ENCODE assay signal across 28 mouse cellular contexts in the genomic region with DNA sequence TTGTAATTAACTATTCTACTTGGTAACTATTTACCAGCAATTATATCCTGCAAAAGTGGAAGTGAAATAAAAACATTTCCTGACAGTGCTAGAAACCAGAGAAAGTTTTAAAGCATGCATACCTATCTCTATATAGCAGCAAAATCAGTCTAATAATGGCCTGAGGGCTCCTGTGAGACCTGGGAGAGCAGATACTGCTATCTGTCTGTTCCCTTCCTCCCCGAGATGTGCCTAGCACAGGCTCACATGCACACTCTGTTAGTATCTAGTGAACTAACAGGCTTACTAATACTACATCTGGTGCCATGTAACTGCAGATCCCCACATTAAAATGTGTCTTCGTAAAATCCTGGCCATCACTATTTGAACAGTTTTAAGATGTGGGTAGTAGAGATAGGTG. TPM values are rescaled to one million over a fixed set of nuclear protein-coding genes. Genes with fewer than 3 reads are reported as not detected.
DNase-seq lines count a peak whose midpoint lies in the region; ATAC-seq lines count a peak whose summit lies in the region.
"Had no signal": no experiment of that assay in that cellular context is flagged by ENCODE, and none has a peak within 500 bp of the region (broad histone marks: within the 10 kb centered on the region; RNA-seq: fewer than 3 reads in every experiment).

No protein-coding gene starts in this region.

- no peaks in the 10 kb centered on the region for H3K27me3 ChIP-seq in midbrain, embryonic 11.5 days (ENCODE audit: control insufficient read depth, insufficient read depth, low read length)
- H3K27me3 ChIP-seq in midbrain, embryonic 14.5 days (ENCODE audit: control insufficient read depth, insufficient read depth, low read length): no peaks in the 10 kb centered on the region
- no peaks in the 10 kb centered on the region for H3K27me3 ChIP-seq in liver, embryonic 15.5 days
- no peaks in the 10 kb centered on the region for H3K27me3 ChIP-seq in forebrain, embryonic 16.5 days (replicated peaks; ENCODE audit: control insufficient read depth, insufficient read depth, low read length)
- H3K27me3 ChIP-seq in embryonic facial prominence, embryonic 10.5 days (replicated peaks; ENCODE audit: low read depth, poor library complexity, severe bottlenecking): no peaks in the 10 kb centered on the region
- H3K27me3 ChIP-seq: embryonic facial prominence, embryonic 13.5 days; forebrain, embryonic 12.5 days; forebrain, embryonic 15.5 days; heart, embryonic 12.5 days; heart, embryonic 15.5 days; Patski had no signal

- H3K4me3 ChIP-seq in midbrain, embryonic 11.5 days (ENCODE audit: low read depth, low read length): no peak overlapping the region
- no peak overlapping the region for H3K4me3 ChIP-seq in midbrain, embryonic 14.5 days (replicated peaks; ENCODE audit: low read depth, low read length)
- no peak overlapping the region for H3K4me3 ChIP-seq in liver, embryonic 15.5 days (replicated peaks)
- no peak overlapping the region for H3K4me3 ChIP-seq in forebrain, embryonic 16.5 days (replicated peaks; ENCODE audit: low read length)
- H3K4me3 ChIP-seq in embryonic facial prominence, embryonic 10.5 days: no peak overlapping the region
- H3K4me3 ChIP-seq: embryonic facial prominence, embryonic 13.5 days; erythroblast, embryonic 14.5 days; forebrain, embryonic 12.5 days; forebrain, embryonic 15.5 days; gastrocnemius, adult 2 months; heart, embryonic 12.5 days; heart, embryonic 15.5 days had no signal

- peak; percentile 29 for DNase-seq in heart, adult 11 months
- DNase-seq in heart, postnatal 4 days: no peak
- DNase-seq in midbrain, embryonic 11.5 days (ENCODE audit: low spot score, missing footprints): peak; percentile 72
- DNase-seq in midbrain, embryonic 14.5 days: no peak
- DNase-seq in layer of hippocampus, postnatal 36 days: no peak
- DNase-seq in embryonic facial prominence, embryonic 10.5 days (ENCODE audit: low spot score): no peak
- DNase-seq: adrenal gland, postnatal 10 days; adrenal gland, postnatal 36 days; cerebellum, adult 11 months; cerebellum, adult 2 months; cerebellum, adult 9-11 months; cerebellum, postnatal 25 days; gastrocnemius, adult 2 months; gastrocnemius, postnatal 14 days; heart, adult 18-20 months; heart, postnatal 10 days; heart, postnatal 36 days had no signal

- no peak overlapping the region for H3K27ac ChIP-seq in midbrain, embryonic 11.5 days (ENCODE audit: low read depth, low read length)
- no peak overlapping the region for H3K27ac ChIP-seq in midbrain, embryonic 14.5 days (replicated peaks; ENCODE audit: low read depth, low read length)
- no peak overlapping the region for H3K27ac ChIP-seq in liver, embryonic 15.5 days (replicated peaks)
- H3K27ac ChIP-seq in forebrain, embryonic 16.5 days (ENCODE audit: low read length): no peak overlapping the region
- no peak overlapping the region for H3K27ac ChIP-seq in embryonic facial prominence, embryonic 10.5 days (replicated peaks)
- H3K27ac ChIP-seq: embryonic facial prominence, embryonic 13.5 days; forebrain, embryonic 12.5 days; forebrain, embryonic 15.5 days; gastrocnemius, adult 2 months; heart, embryonic 15.5 days; hindbrain, embryonic 14.5 days; hindbrain, postnatal 0 days had no signal

- H3K4me1 ChIP-seq in midbrain, embryonic 11.5 days (ENCODE audit: control insufficient read depth, insufficient read depth, low read length): no peaks in the 10 kb centered on the region
- no peaks in the 10 kb centered on the region for H3K4me1 ChIP-seq in midbrain, embryonic 14.5 days (ENCODE audit: control insufficient read depth, insufficient read depth, low read length)
- H3K4me1 ChIP-seq in liver, embryonic 15.5 days (replicated peaks): no peaks in the 10 kb centered on the region
- no peaks in the 10 kb centered on the region for H3K4me1 ChIP-seq in forebrain, embryonic 16.5 days (replicated peaks; ENCODE audit: control insufficient read depth, insufficient read depth, low read length)
- H3K4me1 ChIP-seq in embryonic facial prominence, embryonic 10.5 days: no peaks in the 10 kb centered on the region
- H3K4me1 ChIP-seq: embryonic facial prominence, embryonic 13.5 days; forebrain, embryonic 12.5 days; forebrain, embryonic 15.5 days; heart, embryonic 12.5 days; heart, embryonic 15.5 days had no signal

- no peak overlapping the region for H3K9ac ChIP-seq in midbrain, embryonic 11.5 days (ENCODE audit: low read length)
- H3K9ac ChIP-seq in midbrain, embryonic 14.5 days (replicated peaks; ENCODE audit: low read length): no peak overlapping the region
- no peak overlapping the region for H3K9ac ChIP-seq in liver, embryonic 15.5 days
- H3K9ac ChIP-seq in forebrain, embryonic 16.5 days (replicated peaks; ENCODE audit: low read depth, low read length): no peak overlapping the region
- H3K9ac ChIP-seq: embryonic facial prominence, embryonic 13.5 days; forebrain, embryonic 12.5 days; forebrain, embryonic 15.5 days; heart, embryonic 12.5 days; heart, embryonic 15.5 days; hindbrain, embryonic 14.5 days had no signal

- ATAC-seq in midbrain, embryonic 11.5 days (ENCODE audit: low FRiP score): no peak
- no peak for ATAC-seq in midbrain, embryonic 14.5 days (ENCODE audit: low FRiP score, low TSS enrichment)
- peak; percentile 68 for ATAC-seq in liver, embryonic 15.5 days (ENCODE audit: insufficient read depth)
- no peak for ATAC-seq in forebrain, embryonic 16.5 days
- ATAC-seq: forebrain, embryonic 15.5 days; hindbrain, postnatal 0 days; Patski had no signal

- peaks cover 6% of the 10 kb centered on the region; the same call in 1 of the 2 replicates for H3K36me3 ChIP-seq in midbrain, embryonic 11.5 days (ENCODE audit: control insufficient read depth, insufficient read depth, low read length)
- H3K36me3 ChIP-seq in midbrain, embryonic 14.5 days (ENCODE audit: control insufficient read depth, insufficient read depth, low read length): peaks cover 56% of the 10 kb centered on the region
- H3K36me3 ChIP-seq in liver, embryonic 15.5 days (replicated peaks): peaks cover 57% of the 10 kb centered on the region
- H3K36me3 ChIP-seq in forebrain, embryonic 16.5 days (ENCODE audit: control insufficient read depth, insufficient read depth): peaks cover 14% of the 10 kb centered on the region
- H3K36me3 ChIP-seq in embryonic facial prominence, embryonic 10.5 days (replicated peaks): peaks cover 87% of the 10 kb centered on the region

- 91% methylated on average over 2 of the region's 2 CpGs for WGBS in midbrain, embryonic 11.5 days
- 93% methylated on average over 2 of the region's 2 CpGs for WGBS in midbrain, embryonic 14.5 days
- WGBS in liver, embryonic 15.5 days (ENCODE audit: insufficient replicate concordance): 50% methylated on average over 2 of the region's 2 CpGs
- WGBS in forebrain, embryonic 16.5 days: 92% methylated on average over 2 of the region's 2 CpGs
- WGBS in embryonic facial prominence, embryonic 10.5 days: 83% methylated on average over 2 of the region's 2 CpGs

- no peaks in the 10 kb centered on the region for H3K9me3 ChIP-seq in midbrain, embryonic 11.5 days (ENCODE audit: control insufficient read depth, low read length)
- no peaks in the 10 kb centered on the region for H3K9me3 ChIP-seq in midbrain, embryonic 14.5 days (ENCODE audit: control insufficient read depth, low read length)
- H3K9me3 ChIP-seq in liver, embryonic 15.5 days (replicated peaks): no peaks in the 10 kb centered on the region
- no peaks in the 10 kb centered on the region for H3K9me3 ChIP-seq in forebrain, embryonic 16.5 days (ENCODE audit: control insufficient read depth, low read length)
- no peaks in the 10 kb centered on the region for H3K9me3 ChIP-seq in embryonic facial prominence, embryonic 10.5 days
- H3K9me3 ChIP-seq: embryonic facial prominence, embryonic 13.5 days; forebrain, embryonic 12.5 days; forebrain, embryonic 15.5 days; heart, embryonic 12.5 days; heart, embryonic 15.5 days had no signal

- H3K4me2 ChIP-seq in midbrain, embryonic 11.5 days: no peak overlapping the region
- H3K4me2 ChIP-seq in midbrain, embryonic 14.5 days (ENCODE audit: low read length): no peak overlapping the region
- no peak overlapping the region for H3K4me2 ChIP-seq in liver, embryonic 15.5 days
- no peak overlapping the region for H3K4me2 ChIP-seq in forebrain, embryonic 16.5 days (ENCODE audit: low read length)
- H3K4me2 ChIP-seq: embryonic facial prominence, embryonic 13.5 days; forebrain, embryonic 12.5 days; forebrain, embryonic 15.5 days; heart, embryonic 12.5 days; heart, embryonic 15.5 days; hindbrain, embryonic 14.5 days had no signal

RNA-seq across cellular contexts. Expression of gene Cep57, which starts 32.2 kb away (rescaled TPM):
- total RNA-seq in heart, postnatal 4 days (2021): 10 to 100 TPM; 26.3 to 28.1 TPM
- polyA plus RNA-seq in midbrain, embryonic 11.5 days (2014; fragmentation: Nextera tagmentation; extraction: Ambion mirVana): 59.9 and 71.2 TPM in 2 replicates
- 41.1 and 42.0 TPM in 2 replicates for polyA plus RNA-seq in midbrain, embryonic 14.5 days (2014; fragmentation: Nextera tagmentation; extraction: Ambion mirVana)
- 26.1 and 31.2 TPM in 2 replicates for polyA plus RNA-seq in liver, embryonic 15.5 days (2015; fragmentation: Nextera tagmentation; extraction: Ambion mirVana)
- total RNA-seq in layer of hippocampus, postnatal 36 days (2021): 10 to 100 TPM; 18.3 to 19.4 TPM
- 41.5 and 46.9 TPM in 2 replicates for polyA plus RNA-seq in forebrain, embryonic 16.5 days (2015; fragmentation: Nextera tagmentation; extraction: Ambion mirVana)
- 59.1 and 65.0 TPM in 2 replicates for polyA plus RNA-seq in embryonic facial prominence, embryonic 10.5 days (2016; fragmentation: Nextera tagmentation; extraction: Ambion mirVana)

RNA-seq across cellular contexts. Expression of gene Fam76b, which starts 32.8 kb away (rescaled TPM):
- total RNA-seq in heart, postnatal 4 days (2021): 10 to 100 TPM; 20.6 to 22.8 TPM
- polyA plus RNA-seq in midbrain, embryonic 11.5 days (2014; fragmentation: Nextera tagmentation; extraction: Ambion mirVana): 28.9 and 33.6 TPM in 2 replicates
- polyA plus RNA-seq in midbrain, embryonic 14.5 days (2014; fragmentation: Nextera tagmentation; extraction: Ambion mirVana): 24.2 and 24.7 TPM in 2 replicates
- polyA plus RNA-seq in liver, embryonic 15.5 days (2015; fragmentation: Nextera tagmentation; extraction: Ambion mirVana): 8.9 and 9.7 TPM in 2 replicates
- 10 to 100 TPM; 19.3 to 20.0 TPM for total RNA-seq in layer of hippocampus, postnatal 36 days (2021)
- 24.9 and 27.9 TPM in 2 replicates for polyA plus RNA-seq in forebrain, embryonic 16.5 days (2015; fragmentation: Nextera tagmentation; extraction: Ambion mirVana)
- 20.1 and 23.0 TPM in 2 replicates for polyA plus RNA-seq in embryonic facial prominence, embryonic 10.5 days (2016; fragmentation: Nextera tagmentation; extraction: Ambion mirVana)

RNA-seq across cellular contexts. Expression of gene Mtmr2, which starts 46.5 kb away (rescaled TPM):
- total RNA-seq in heart, postnatal 4 days (2021): 10 to 100 TPM; 47.0 TPM
- polyA plus RNA-seq in midbrain, embryonic 11.5 days (2014; fragmentation: Nextera tagmentation; extraction: Ambion mirVana): 78.4 and 89.0 TPM in 2 replicates
- 49.5 and 60.6 TPM in 2 replicates for polyA plus RNA-seq in midbrain, embryonic 14.5 days (2014; fragmentation: Nextera tagmentation; extraction: Ambion mirVana)
- polyA plus RNA-seq in liver, embryonic 15.5 days (2015; fragmentation: Nextera tagmentation; extraction: Ambion mirVana): 19.9 TPM in 2 replicates
- 10 to 100 TPM; 55.2 to 55.5 TPM for total RNA-seq in layer of hippocampus, postnatal 36 days (2021)
- 65.7 and 67.0 TPM in 2 replicates for polyA plus RNA-seq in forebrain, embryonic 16.5 days (2015; fragmentation: Nextera tagmentation; extraction: Ambion mirVana)
- polyA plus RNA-seq in embryonic facial prominence, embryonic 10.5 days (2016; fragmentation: Nextera tagmentation; extraction: Ambion mirVana): 86.6 and 89.3 TPM in 2 replicates

Comparison
In these comparisons a context has a peak if more than half of its experiments do, and no peak if none do; other contexts are left out.
1. DNase-seq: peak in heart, adult 11 months (single experiment) and midbrain, embryonic 11.5 days (single experiment); none in heart, postnatal 4 days (single experiment), midbrain, embryonic 14.5 days (single experiment), layer of hippocampus, postnatal 36 days (0 of 2) and embryonic facial prominence, embryonic 10.5 days (single experiment).